Mouse (Mus musculus): Measurements from ENCODE around the gene S100a5. TPM values are rescaled to one million over a fixed set of nuclear protein-coding genes. Genes with fewer than 3 reads are reported as not detected.

The S100a5 gene
- polyA plus RNA-seq, 1 experiment = not detected

DNA sequence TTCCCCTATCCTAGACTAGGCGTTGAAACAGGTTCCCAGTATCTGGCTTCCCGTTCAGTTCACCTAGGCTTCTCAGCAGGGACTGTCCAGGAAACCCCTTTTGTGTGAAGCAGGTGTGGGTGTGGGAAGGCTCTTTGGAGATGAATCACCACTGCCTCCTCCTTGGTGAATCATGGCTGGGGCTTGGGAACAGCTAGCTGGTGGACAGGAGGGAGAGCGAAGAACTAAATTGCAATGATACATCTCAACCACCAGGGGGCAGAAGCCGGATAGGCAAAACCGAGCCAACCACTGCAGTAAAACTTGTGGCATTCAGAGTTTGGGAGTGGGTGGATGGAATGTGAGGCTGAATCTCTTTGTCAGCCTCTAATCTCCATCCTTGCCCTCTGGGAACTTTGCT is 22.7 kb upstream of the S100a5 start:
- Histone ChIP-seq H3K4me1 (ENCODE audit: control insufficient read depth, insufficient read depth, low read length) (peaks cover 12% of the 10 kb centered on the region), H3K4me3 (replicated peaks; ENCODE audit: extremely low read depth, low read depth, low read length) (no peak overlapping the region)
- TF ChIP-seq POLR2A (IDR thresholded peaks at IDR 0.05; ENCODE audit: borderline replicate concordance, extremely low read depth, low read depth, low read length) (no peak), CTCF (IDR thresholded peaks at IDR 0.05; ENCODE audit: insufficient read depth, low read length) (peak; percentile 88)
- WGBS = 25% methylated on average over 5 of the region's 5 CpGs
- DNase-seq = peak; percentile 65

GRCm38 (mm10) chr3:90586016-90586643 is 22.2 kb upstream of the S100a5 start:
- 77% methylated on average over 15 of the region's 15 CpGs for WGBS

GRCm38 (mm10) chr3:90586906-90587305 is 21.4 kb upstream of the S100a5 start:
- WGBS = 29% methylated on average over 10 of the region's 10 CpGs
- H3K4me3 ChIP-seq (replicated peaks; ENCODE audit: extremely low read depth, low read depth, low read length) = no peak overlapping the region
- peaks cover 12% of the 10 kb centered on the region for H3K4me1 ChIP-seq (ENCODE audit: control insufficient read depth, insufficient read depth, low read length)
- peak; percentile 67 for DNase-seq
- TF ChIP-seq CTCF (IDR thresholded peaks at IDR 0.05; ENCODE audit: insufficient read depth, low read length) (no peak), POLR2A (IDR thresholded peaks at IDR 0.05; ENCODE audit: borderline replicate concordance, extremely low read depth, low read depth, low read length) (0 out of 2 replicates have a peak, but pooled peaks have one; percentile 5)

More at GRCm38 (mm10) chr3:90586016-90586643, 22.2 kb upstream of the S100a5 start:
- Histone ChIP-seq H3K4me3 (replicated peaks; ENCODE audit: extremely low read depth, low read depth, low read length) (no peak overlapping the region), H3K4me1 (ENCODE audit: control insufficient read depth, insufficient read depth, low read length) (peaks cover 12% of the 10 kb centered on the region)
- peak; percentile 39 for DNase-seq
- TF ChIP-seq POLR2A (IDR thresholded peaks at IDR 0.05; ENCODE audit: borderline replicate concordance, extremely low read depth, low read depth, low read length) = no peak
- no peak for TF ChIP-seq CTCF (IDR thresholded peaks at IDR 0.05; ENCODE audit: insufficient read depth, low read length)

- peak; percentile 24 for DNase-seq
- Histone ChIP-seq H3K4me1 (ENCODE audit: control insufficient read depth, insufficient read depth, low read length) (peaks cover 12% of the 10 kb centered on the region), H3K4me3 (replicated peaks; ENCODE audit: extremely low read depth, low read depth, low read length) (no peak overlapping the region)
- WGBS = 72% methylated on average over 14 of the region's 14 CpGs
- no peak for TF ChIP-seq POLR2A (IDR thresholded peaks at IDR 0.05; ENCODE audit: borderline replicate concordance, extremely low read depth, low read depth, low read length)
- no peak for TF ChIP-seq CTCF (IDR thresholded peaks at IDR 0.05; ENCODE audit: insufficient read depth, low read length)
Observed at GRCm38 (mm10) chr3:90587361-90588101, 20.8 kb upstream of the S100a5 start.

DNA sequence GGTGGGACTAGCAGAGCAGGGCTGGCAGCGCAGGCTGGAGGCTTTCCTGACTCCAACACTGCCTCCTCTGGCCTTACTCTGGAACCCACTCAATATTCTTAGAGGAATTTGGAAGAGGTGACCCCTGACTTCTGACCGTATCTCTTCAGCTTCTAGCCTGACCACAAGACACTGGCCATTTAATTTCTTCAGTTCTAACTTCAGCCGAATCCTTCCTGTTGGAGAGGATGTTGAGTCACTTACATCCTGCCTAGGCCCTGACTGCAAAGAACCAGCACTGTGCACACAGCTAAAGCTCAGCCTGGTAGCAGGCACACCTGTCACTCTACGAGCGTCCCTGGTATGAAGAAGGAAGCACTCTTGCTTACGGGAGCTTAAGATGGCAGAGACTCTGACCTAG is 18.9 kb upstream of the S100a5 start:
- no peak for TF ChIP-seq POLR2A (IDR thresholded peaks at IDR 0.05; ENCODE audit: borderline replicate concordance, extremely low read depth, low read depth, low read length)
- TF ChIP-seq CTCF (IDR thresholded peaks at IDR 0.05; ENCODE audit: insufficient read depth, low read length) = no peak
- H3K4me1 ChIP-seq (ENCODE audit: control insufficient read depth, insufficient read depth, low read length) = peaks cover 12% of the 10 kb centered on the region
- DNase-seq = no peak
- no peak overlapping the region for H3K4me3 ChIP-seq (replicated peaks; ENCODE audit: extremely low read depth, low read depth, low read length)
- WGBS = 51% methylated on average over 6 of the region's 6 CpGs

DNA sequence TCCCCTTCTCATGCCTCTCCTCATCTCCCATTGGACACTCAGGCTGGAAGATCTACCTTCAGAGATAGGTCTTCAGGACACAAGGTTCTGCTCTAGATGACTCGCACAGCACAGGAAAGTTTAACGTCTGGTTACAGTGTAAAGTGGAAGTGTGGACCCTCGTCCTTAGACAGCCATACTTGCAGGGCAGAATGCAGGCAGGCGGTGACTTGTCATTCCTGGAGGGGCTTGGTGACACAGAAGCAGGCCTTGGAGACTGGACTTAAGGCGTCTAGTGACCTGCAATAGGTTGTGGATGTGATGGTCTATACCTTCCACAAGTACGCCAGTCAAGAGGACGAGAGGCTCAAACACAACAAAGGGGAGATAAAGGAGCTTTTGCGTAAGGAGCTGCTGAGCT is 18.4 kb upstream of the S100a5 start, which contains the start of gene S100a2:
TSS of gene S100a2 (plus strand) at position 301 of the 400 bp plus-strand sequence.
- TF ChIP-seq CTCF (IDR thresholded peaks at IDR 0.05; ENCODE audit: insufficient read depth, low read length) (no peak), POLR2A (IDR thresholded peaks at IDR 0.05; ENCODE audit: borderline replicate concordance, extremely low read depth, low read depth, low read length) (no peak)
- 91% methylated on average over 8 of the region's 8 CpGs for WGBS
- Histone ChIP-seq H3K4me3 (replicated peaks; ENCODE audit: extremely low read depth, low read depth, low read length) (no peak within 1 kb of the TSS), H3K4me1 (ENCODE audit: control insufficient read depth, insufficient read depth, low read length) (peaks cover 12% of the 10 kb centered on the region)
- no peak for DNase-seq

DNA sequence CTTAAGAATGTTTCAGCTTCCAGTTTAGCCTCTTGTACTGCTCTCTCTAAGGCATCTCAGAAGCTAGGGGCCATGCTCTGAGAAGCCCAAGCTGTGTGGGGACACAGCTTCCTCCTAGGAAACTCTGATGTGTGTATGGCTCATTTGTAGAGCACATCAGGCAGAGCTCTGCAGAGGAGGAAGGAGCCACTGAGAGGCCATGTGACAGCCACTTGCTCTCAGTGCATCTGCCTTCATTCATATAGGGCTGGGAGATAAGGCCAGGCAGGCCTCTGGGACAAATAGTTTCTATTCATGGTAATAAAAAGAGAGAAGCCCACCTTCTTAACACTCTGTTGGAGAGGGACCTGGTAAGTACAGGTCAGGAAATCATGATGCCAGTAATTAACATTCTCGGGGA is 13.9 kb upstream of the S100a5 start:
- Histone ChIP-seq H3K4me3 (replicated peaks; ENCODE audit: extremely low read depth, low read depth, low read length) (no peak overlapping the region), H3K4me1 (ENCODE audit: control insufficient read depth, insufficient read depth, low read length) (no peaks in the 10 kb centered on the region)
- no peak for TF ChIP-seq CTCF (IDR thresholded peaks at IDR 0.05; ENCODE audit: insufficient read depth, low read length)
- TF ChIP-seq POLR2A (IDR thresholded peaks at IDR 0.05; ENCODE audit: borderline replicate concordance, extremely low read depth, low read depth, low read length) = no peak
- 83% methylated on average over 1 of the region's 1 CpGs for WGBS
- DNase-seq = no peak

DNA sequence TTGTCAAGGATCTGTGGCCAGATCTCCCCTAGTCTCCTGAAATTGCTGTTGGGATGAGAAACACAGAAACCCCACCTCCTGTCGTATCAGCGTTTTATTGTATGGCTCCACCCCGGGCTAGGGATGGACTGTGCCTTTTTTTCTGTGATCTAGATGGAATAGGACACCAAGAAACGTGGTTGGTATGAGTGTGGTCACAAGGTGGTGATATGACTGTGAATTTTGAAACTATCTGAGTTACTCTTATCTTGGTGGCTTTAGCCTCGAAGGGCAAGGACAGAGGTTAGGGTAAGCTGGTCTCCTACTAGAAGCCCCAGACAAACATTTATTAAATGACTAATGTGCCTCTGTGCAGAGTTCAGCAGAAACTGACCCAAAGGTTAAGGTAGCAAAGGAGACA is 12.8 kb upstream of the S100a5 start:
- TF ChIP-seq POLR2A (IDR thresholded peaks at IDR 0.05; ENCODE audit: borderline replicate concordance, extremely low read depth, low read depth, low read length) (no peak), CTCF (IDR thresholded peaks at IDR 0.05; ENCODE audit: insufficient read depth, low read length) (no peak)
- no peak overlapping the region for H3K4me3 ChIP-seq (replicated peaks; ENCODE audit: extremely low read depth, low read depth, low read length)
- H3K4me1 ChIP-seq (ENCODE audit: control insufficient read depth, insufficient read depth, low read length) = no peaks in the 10 kb centered on the region
- DNase-seq = no peak
- WGBS = 67% methylated on average over 5 of the region's 5 CpGs

- TF ChIP-seq CTCF (IDR thresholded peaks at IDR 0.05; ENCODE audit: insufficient read depth, low read length) (no peak), POLR2A (IDR thresholded peaks at IDR 0.05; ENCODE audit: borderline replicate concordance, extremely low read depth, low read depth, low read length) (no peak)
- DNase-seq = no peak
- Histone ChIP-seq H3K4me1 (ENCODE audit: control insufficient read depth, insufficient read depth, low read length) (no peaks in the 10 kb centered on the region), H3K4me3 (replicated peaks; ENCODE audit: extremely low read depth, low read depth, low read length) (no peak overlapping the region)
- WGBS = 89% methylated on average over 6 of the region's 6 CpGs
Observed at GRCm38 (mm10) chr3:90596810-90597209, 11.5 kb upstream of the S100a5 start.
